Mouse (Mus musculus) neural tube, embryonic 11.5 days (tissue): ENCODE data around the gene Gm28048. TPM values are rescaled to one million over a fixed set of nuclear protein-coding genes. Genes with fewer than 3 reads are reported as not detected.

Experiments used
- ATAC-seq: fragments of 200-750 bp; cut with Nextera tagmentation; 2 replicates; pipeline ENCODE4 v1.8.0; 2017; ENCODE audit warnings: moderate number of reproducible peaks, mild to moderate bottlenecking, moderate TSS enrichment, moderate library complexity; ENCODE audit not compliant: insufficient read depth, low FRiP score, low TSS enrichment
- DNase-seq: peaks from one replicate; pipeline ENCODE4 v3.0.0-alpha.2; 2015; ENCODE audit warnings: low spot score
- H3K27ac ChIP-seq: fragments of 300-500 bp; sonication (generic); 2 replicates; pipeline ENCODE4 v1.5.1; 2014; ENCODE audit warnings: low read depth, mild to moderate bottlenecking, low read length
- H3K27me3 ChIP-seq: fragments of 300-500 bp; sonication (generic); 2 replicates; pipeline ENCODE4 v1.6.1; 2014; ENCODE audit warnings: mild to moderate bottlenecking, low read length, mixed read lengths; ENCODE audit not compliant: control insufficient read depth, insufficient read depth
- H3K36me3 ChIP-seq: fragments of 300-500 bp; sonication (generic); 2 replicates; pipeline ENCODE4 v1.6.1; 2014; ENCODE audit warnings: mild to moderate bottlenecking, low read length, moderate library complexity, mixed read lengths; ENCODE audit not compliant: control insufficient read depth, insufficient read depth
- H3K4me1 ChIP-seq: fragments of 300-500 bp; sonication (generic); 2 replicates; pipeline ENCODE4 v1.6.1; 2014; ENCODE audit warnings: low read length, mixed read lengths; ENCODE audit not compliant: control insufficient read depth, insufficient read depth
- H3K4me2 ChIP-seq: fragments of 300-500 bp; sonication (generic); 2 replicates; pipeline ENCODE4 v1.6.1; 2014; ENCODE audit warnings: low read depth, mild to moderate bottlenecking, moderate library complexity
- H3K4me3 ChIP-seq: fragments of 300-500 bp; sonication (generic); 2 replicates; pipeline ENCODE4 v1.5.1; 2014; ENCODE audit warnings: low read depth, low read length
- H3K9ac ChIP-seq: fragments of 300-500 bp; sonication (generic); 2 replicates; pipeline ENCODE4 v1.6.1; 2014; ENCODE audit warnings: mild to moderate bottlenecking, low read length
- H3K9me3 ChIP-seq: fragments of 300-500 bp; sonication (generic); 2 replicates; pipeline ENCODE4 v1.6.1; 2016; ENCODE audit warnings: low read length; ENCODE audit not compliant: control insufficient read depth
- WGBS: fragments of 180-500 bp; shearing (Covaris S2); extraction: QIAGEN DNeasy Blood & Tissue Kit; methylation state at CpG from one replicate; pipeline ENCODE4 v1.1.7; 2014; 5-methylcytosine and 5-hydroxymethylcytosine counted together
- polyA plus RNA-seq: library from polyadenylated mRNA; unstranded; fragments of >200 nt; fragmentation: Nextera tagmentation; extraction: Ambion mirVana; gene quantifications from 2 replicates; pipeline ENCODE4 v1.2.1, GENCODE M21; 2014

The Gm28048 gene
- polyA plus RNA-seq, 1 experiment from 2014 or later, result 5.9 TPM

DNA sequence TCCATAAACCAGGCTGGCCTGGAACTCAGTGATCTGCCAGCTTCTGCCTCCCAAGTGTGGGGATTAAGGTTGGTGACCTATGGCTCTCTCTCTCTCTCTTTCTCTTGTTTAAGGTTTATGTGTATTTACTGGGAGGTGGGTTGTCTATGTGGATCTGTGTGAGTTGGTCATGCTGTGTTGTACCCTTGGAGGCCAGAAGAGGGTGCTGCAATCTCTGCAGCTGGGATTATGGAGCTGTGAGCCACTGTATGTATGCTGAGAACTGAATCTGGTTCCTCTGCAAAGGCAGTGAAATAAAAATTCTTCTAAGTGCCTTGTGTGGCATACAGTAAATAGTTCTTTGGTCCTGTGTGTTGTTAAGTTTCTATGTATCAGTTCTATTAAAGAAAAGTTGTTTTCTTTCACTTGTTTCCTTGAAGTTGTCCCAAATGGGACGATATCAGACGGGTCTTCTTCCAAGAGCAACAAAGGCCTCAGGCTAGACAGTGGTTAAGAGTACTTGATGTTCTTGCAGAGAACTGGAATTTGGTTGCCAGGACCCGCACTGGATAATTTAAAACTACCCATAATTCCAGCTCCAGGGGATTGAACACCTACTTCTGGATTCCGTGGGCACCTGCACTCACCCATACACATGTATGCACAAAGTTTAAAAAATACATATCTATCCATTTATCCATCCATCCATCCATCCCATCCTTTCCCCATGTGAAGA, 31.8 kb upstream of the Gm28048 start:
- Histone ChIP-seq H3K4me3 (no peak overlapping the region), H3K9me3 (no peaks in the 10 kb centered on the region), H3K9ac (no peak overlapping the region), H3K36me3 (no peaks in the 10 kb centered on the region), H3K27me3 (no peaks in the 10 kb centered on the region), H3K4me2 (no peak overlapping the region), H3K27ac (no peak overlapping the region), H3K4me1 (no peaks in the 10 kb centered on the region)
- WGBS, result 79% methylated on average over 4 of the region's 4 CpGs
- no peak for DNase-seq
- no peak for ATAC-seq

DNA sequence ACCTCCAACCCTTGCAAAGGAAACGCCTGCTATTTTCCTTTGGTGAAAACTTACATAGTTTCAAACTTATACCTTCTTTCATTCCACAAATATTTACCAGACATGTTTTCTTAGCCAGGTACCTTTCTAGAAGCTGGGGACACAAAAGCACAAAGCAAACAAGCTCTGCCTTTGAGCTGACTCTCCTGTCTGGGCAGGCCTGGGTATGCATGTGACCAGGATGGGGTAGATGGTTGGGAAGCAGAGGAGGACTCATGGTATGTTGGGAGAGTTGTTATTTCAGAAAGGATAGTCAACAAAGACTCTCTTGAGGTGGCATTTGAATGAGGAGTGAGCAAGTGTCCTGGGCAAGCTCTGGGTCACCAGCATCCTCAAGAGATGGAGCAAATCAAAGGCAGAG, 31.2 kb upstream of the Gm28048 start:
- no peaks in the 10 kb centered on the region for H3K4me1 ChIP-seq
- no peaks in the 10 kb centered on the region for H3K9me3 ChIP-seq
- H3K4me3 ChIP-seq, result no peak overlapping the region
- 94% methylated on average over 1 of the region's 1 CpGs for WGBS
- no peak for DNase-seq
- no peaks in the 10 kb centered on the region for H3K27me3 ChIP-seq
- no peak overlapping the region for H3K27ac ChIP-seq
- H3K4me2 ChIP-seq, result no peak overlapping the region
- H3K9ac ChIP-seq, result no peak overlapping the region
- no peaks in the 10 kb centered on the region for H3K36me3 ChIP-seq
- no peak for ATAC-seq

DNA sequence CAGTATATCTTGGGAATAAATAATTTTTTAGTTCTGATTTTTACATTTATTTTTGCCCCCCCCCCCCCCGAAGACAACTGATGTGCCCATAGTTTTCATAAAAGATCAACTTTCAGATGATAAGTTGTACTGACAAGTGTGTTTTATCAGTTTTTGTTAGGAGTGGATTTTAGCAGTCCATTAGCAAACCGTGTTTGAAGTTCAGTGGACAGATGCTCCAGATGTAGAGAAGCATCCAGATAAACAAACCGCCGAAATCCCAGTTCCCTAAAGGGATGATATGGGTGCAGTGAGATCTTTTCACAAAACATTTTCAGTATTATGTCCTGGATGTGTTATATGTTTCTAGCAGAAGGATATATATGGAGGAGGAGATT, 26.9 kb upstream of the Gm28048 start:
- ATAC-seq, result no peak
- no peaks in the 10 kb centered on the region for H3K9me3 ChIP-seq
- no peak for DNase-seq
- WGBS, result 41% methylated on average over 4 of the region's 4 CpGs
- H3K4me1 ChIP-seq, result peaks cover 4% of the 10 kb centered on the region; the same call in 1 of the 2 replicates
- H3K9ac ChIP-seq, result no peak overlapping the region
- H3K27me3 ChIP-seq, result no peaks in the 10 kb centered on the region
- H3K4me2 ChIP-seq, result peak overlapping the region; percentile 68
- no peaks in the 10 kb centered on the region; the same call in 1 of the 2 replicates for H3K36me3 ChIP-seq
- peak overlapping the region; percentile 53 for H3K4me3 ChIP-seq
- no peak overlapping the region for H3K27ac ChIP-seq

DNA sequence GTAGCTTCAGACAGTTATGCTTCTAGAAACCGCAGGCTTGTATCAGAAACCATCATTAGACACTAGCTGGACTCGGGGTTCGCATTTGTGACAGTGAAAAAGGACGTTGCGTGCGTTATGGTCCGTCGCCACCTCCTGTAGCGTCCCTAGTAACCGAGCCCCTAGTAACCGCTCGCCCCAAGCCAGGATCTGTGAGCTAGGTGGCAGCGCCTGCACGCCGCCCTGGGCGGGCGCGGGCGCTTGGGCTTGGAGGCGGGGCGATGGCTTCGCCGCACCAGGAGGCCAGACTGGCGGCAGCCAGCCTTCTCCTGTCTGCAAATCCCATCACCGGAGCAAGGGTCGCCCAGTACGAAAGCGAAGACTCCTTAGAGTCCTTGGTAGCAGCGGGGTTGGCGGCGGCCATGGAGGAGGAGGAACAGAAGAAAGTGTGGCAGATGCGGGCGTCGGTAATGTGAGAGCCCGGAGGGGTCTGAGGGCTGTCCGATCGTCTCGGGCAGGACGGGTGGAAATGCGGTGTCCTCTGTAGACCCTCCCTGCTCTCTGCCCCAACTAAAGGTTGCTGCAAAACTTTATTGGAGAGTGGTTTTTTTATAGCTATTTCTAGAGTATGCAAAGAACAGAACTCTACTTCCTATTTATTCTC, 26.4 kb upstream of the Gm28048 start:
- H3K27ac ChIP-seq, result peak overlapping the region; percentile 64
- H3K27me3 ChIP-seq, result no peaks in the 10 kb centered on the region
- no peaks in the 10 kb centered on the region for H3K9me3 ChIP-seq
- ATAC-seq (peak; percentile 97), DNase-seq (peak; percentile 91)
- peaks cover 4% of the 10 kb centered on the region; the same call in 1 of the 2 replicates for H3K4me1 ChIP-seq
- H3K4me3 ChIP-seq, result peak overlapping the region; percentile 53
- peaks cover 2% of the 10 kb centered on the region; the same call in 1 of the 2 replicates for H3K36me3 ChIP-seq
- H3K9ac ChIP-seq, result peak overlapping the region; percentile 72
- WGBS, result under 1% methylated on average over 40 of the region's 40 CpGs
- H3K4me2 ChIP-seq, result peak overlapping the region; percentile 68

DNA sequence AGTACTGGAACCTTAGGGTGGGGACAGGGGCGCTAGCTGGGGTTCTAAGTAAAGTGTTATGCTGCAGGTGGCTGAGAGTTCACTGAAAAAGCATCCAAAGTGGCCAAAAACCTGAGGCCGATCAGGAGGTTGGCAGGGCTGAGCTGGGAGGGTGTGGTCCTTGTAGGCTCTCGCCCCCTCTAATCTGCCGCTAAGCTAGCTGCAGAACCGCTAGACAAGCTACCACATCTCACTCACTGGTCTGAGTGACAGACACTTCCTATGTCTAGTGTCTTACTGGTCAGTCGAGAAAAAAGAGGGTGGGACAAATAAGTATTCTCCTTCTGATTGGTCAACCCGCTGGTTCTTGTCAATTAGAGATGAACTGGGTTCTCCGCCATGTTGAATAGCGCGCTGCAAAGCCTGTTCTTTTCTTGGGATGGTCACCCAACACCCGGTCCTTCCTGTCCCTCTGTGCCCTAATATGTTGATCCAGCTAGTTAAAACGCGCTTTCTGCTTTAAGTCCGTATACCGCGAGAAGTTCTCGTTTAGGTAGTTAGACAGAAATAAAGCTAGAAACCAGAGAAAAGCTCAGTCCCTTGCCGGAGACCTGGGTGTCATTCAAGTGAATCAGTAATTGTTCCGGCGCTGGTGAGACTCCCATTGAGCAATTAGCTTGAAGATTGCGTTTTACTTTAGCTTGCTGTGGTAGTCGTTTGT, 25.7 kb upstream of the Gm28048 start, which contains the start of gene Fam161a:
TSS of gene Fam161a (plus strand) at position 51 of the 700 bp plus-strand sequence.
- peak within 1 kb of the TSS; percentile 68 for H3K4me2 ChIP-seq
- H3K4me3 ChIP-seq, result peak within 1 kb of the TSS; percentile 53
- H3K9me3 ChIP-seq, result no peaks in the 10 kb centered on the region
- peak within 1 kb of the TSS; percentile 72 for H3K9ac ChIP-seq
- H3K27ac ChIP-seq, result peak within 1 kb of the TSS; percentile 64
- peak; percentile 83 for DNase-seq
- ATAC-seq, result peak; percentile 92
- under 1% methylated on average over 22 of the region's 22 CpGs for WGBS
- peaks cover 4% of the 10 kb centered on the region; the same call in 1 of the 2 replicates for H3K4me1 ChIP-seq
- H3K27me3 ChIP-seq, result no peaks in the 10 kb centered on the region
- peaks cover 2% of the 10 kb centered on the region; the same call in 1 of the 2 replicates for H3K36me3 ChIP-seq

DNA sequence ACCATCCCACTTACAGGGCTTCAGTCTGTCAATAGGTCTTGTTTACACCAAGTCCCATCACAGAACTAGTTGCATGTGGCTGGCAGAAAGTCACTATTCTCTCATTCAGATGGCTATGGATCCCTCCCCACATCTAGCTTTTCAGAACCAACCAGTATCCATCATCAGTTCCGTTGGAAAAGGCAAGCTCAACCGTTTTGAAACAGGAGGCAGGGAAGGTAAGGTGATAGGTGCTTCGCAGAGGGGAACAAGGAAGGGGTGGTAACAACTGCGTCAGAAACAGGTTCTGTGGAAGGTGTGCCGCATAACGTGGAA, 25.2 kb upstream of the Gm28048 start:
- peak overlapping the region; percentile 42 for H3K9ac ChIP-seq
- 9% methylated on average over 6 of the region's 6 CpGs for WGBS
- ATAC-seq, result peak; percentile 18
- H3K27ac ChIP-seq, result peak overlapping the region; percentile 35; the same call in 1 of the 2 replicates
- H3K4me3 ChIP-seq, result peak overlapping the region; percentile 53
- no peaks in the 10 kb centered on the region for H3K27me3 ChIP-seq
- H3K9me3 ChIP-seq, result no peaks in the 10 kb centered on the region
- H3K36me3 ChIP-seq, result peaks cover 3% of the 10 kb centered on the region; the same call in 1 of the 2 replicates
- H3K4me1 ChIP-seq, result peaks cover 4% of the 10 kb centered on the region; the same call in 1 of the 2 replicates
- peak overlapping the region; percentile 68 for H3K4me2 ChIP-seq
- no peak for DNase-seq

DNA sequence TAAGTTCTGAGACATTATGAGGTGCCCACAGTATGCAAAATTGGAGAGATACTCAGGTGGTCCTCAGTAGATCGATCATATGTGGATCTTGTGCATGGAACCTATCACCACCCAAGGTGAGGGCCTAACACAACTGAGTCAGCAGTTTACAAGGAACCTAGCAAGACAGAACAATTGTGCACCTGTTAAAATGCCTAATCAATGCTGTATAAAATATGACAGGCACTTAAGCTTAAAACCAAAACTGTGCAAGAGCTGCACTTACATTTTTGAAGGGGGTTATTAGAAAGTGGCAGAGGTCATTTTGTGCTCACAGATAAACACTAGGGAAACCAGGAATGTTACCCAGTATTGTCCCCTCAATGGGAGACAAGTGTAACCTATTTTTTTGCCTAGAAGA, 23.4 kb upstream of the Gm28048 start:
- no peak for ATAC-seq
- WGBS, result 95% methylated on average over 1 of the region's 1 CpGs
- H3K27me3 ChIP-seq, result no peaks in the 10 kb centered on the region
- no peak for DNase-seq
- H3K4me1 ChIP-seq, result peaks cover 4% of the 10 kb centered on the region; the same call in 1 of the 2 replicates
- H3K36me3 ChIP-seq, result peaks cover 12% of the 10 kb centered on the region
- H3K9me3 ChIP-seq, result no peaks in the 10 kb centered on the region
- H3K9ac ChIP-seq, result no peak overlapping the region
- H3K27ac ChIP-seq, result no peak overlapping the region
- no peak overlapping the region for H3K4me3 ChIP-seq
- H3K4me2 ChIP-seq, result no peak overlapping the region

DNA sequence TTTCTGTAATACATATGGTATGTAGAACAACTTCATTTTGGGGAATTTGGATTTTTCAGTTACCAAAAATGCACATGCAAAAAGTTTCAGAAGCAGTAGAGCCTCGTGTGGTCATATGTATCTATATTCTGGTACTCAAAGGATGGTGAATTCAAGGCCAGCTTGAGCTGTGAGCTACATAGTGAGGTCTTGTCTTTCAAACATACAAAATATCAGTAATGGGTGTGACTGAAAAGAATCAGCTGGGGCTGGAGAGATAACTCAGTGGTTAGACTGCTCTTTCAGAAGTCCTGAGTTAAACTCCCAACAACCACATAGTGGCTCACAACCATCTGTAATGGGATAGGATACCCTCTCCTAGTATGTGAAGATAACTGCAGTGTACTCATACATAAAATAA, 16.4 kb upstream of the Gm28048 start:
- no peaks in the 10 kb centered on the region for H3K27me3 ChIP-seq
- no peaks in the 10 kb centered on the region for H3K9me3 ChIP-seq
- no peak overlapping the region for H3K4me2 ChIP-seq
- ATAC-seq (no peak), DNase-seq (no peak)
- H3K4me1 ChIP-seq, result no peaks in the 10 kb centered on the region
- H3K27ac ChIP-seq, result no peak overlapping the region
- H3K4me3 ChIP-seq, result no peak overlapping the region
- peaks cover 35% of the 10 kb centered on the region for H3K36me3 ChIP-seq
- WGBS, result 89% methylated on average over 1 of the region's 1 CpGs
- H3K9ac ChIP-seq, result no peak overlapping the region
